Mouse (Mus musculus): ENCODE measurements around the gene Sp100.

DNA sequence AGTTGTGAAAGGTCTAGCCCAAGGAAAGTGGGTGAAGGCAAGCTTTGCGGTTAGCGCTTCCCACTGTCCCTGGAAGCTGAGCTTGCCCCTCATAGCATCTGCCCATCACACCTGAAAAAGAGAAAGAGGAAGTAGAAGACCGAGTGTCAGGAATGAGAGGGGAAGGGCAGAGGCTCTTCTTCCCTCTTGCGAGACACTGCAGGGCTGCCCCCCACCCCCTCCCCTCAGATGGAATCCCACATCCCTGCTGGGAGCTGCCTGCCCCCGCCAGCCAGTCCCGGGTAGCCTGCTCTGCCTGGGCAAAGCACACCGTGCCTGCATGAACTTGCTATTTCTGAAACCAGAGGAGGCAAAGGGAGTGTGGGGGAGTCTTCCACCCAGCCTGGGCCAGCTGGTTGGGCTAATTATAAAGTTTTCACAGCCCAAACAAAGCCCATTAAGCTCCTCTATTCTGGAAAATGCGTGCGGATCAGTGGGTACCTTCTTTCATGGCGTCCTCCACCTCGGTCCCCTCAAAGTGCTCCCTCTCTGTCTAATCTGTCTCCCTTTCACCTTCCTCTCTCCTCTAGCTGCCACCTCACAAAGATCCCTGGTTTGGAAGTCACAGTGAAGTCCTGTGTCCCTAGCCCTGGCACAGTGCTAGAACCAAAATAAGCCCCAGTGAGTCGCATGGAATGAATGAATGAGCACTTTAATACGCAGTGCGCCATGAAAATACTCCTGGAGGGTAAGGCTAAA lies 108.6 kb downstream of the Sp100 start:
- TF ChIP-seq CTCF (IDR thresholded peaks at IDR 0.05; ENCODE audit: low read depth, low read length) (no peak), POLR2A (IDR thresholded peaks at IDR 0.05; ENCODE audit: borderline replicate concordance, low read depth, low read length) (no peak; the same call in 1 of the 2 replicates)

Measured in bone marrow macrophage, adult 2 months (primary cell).